Mouse (Mus musculus): ENCODE measurements at regions not wholly inside any gene's neighbourhood (a gene's known extent, or its start where the extent isn't known, plus 50 kb on each side); places are given as distances from the start of the nearest gene placed in this dataset.
"Not testable (repeated sequence)": the region's sequence is repeated elsewhere in the genome, so short reads cannot be mapped to it uniquely, and the experiment has no call there.

- ATAC-seq (replicated peaks; ENCODE audit: low FRiP score, low TSS enrichment, poor library complexity, severe bottlenecking) = no peak
Observed at GRCm38 (mm10) chr2:51788896-51789295, 146.1 kb downstream of the Rbm43 start.

GRCm38 (mm10) chr2:51793291-51793690 is 141.7 kb downstream of the Rbm43 start:
- not testable (repeated sequence) for ATAC-seq (replicated peaks; ENCODE audit: low FRiP score, low TSS enrichment, poor library complexity, severe bottlenecking)

GRCm38 (mm10) chr2:51799856-51800255 is 135.1 kb downstream of the Rbm43 start:
- ATAC-seq (replicated peaks; ENCODE audit: low FRiP score, low TSS enrichment, poor library complexity, severe bottlenecking) = no peak

- no peak for ATAC-seq (replicated peaks; ENCODE audit: low FRiP score, low TSS enrichment, poor library complexity, severe bottlenecking)
Observed at GRCm38 (mm10) chr2:51822976-51823375, 112.0 kb downstream of the Rbm43 start.

- peak; percentile 73; the same call in 1 of the 2 replicates for ATAC-seq (replicated peaks; ENCODE audit: low FRiP score, low TSS enrichment, poor library complexity, severe bottlenecking)
Observed at GRCm38 (mm10) chr2:51830286-51830944, 104.5 kb downstream of the Rbm43 start.

- no peak for ATAC-seq (replicated peaks; ENCODE audit: low FRiP score, low TSS enrichment, poor library complexity, severe bottlenecking)
Observed at GRCm38 (mm10) chr2:51830965-51831720, 103.8 kb downstream of the Rbm43 start.

GRCm38 (mm10) chr2:51837864-51838263 is 97.1 kb downstream of the Rbm43 start:
- no peak for ATAC-seq (replicated peaks; ENCODE audit: low FRiP score, low TSS enrichment, poor library complexity, severe bottlenecking)

- no peak for ATAC-seq (replicated peaks; ENCODE audit: low FRiP score, low TSS enrichment, poor library complexity, severe bottlenecking)
Observed at GRCm38 (mm10) chr2:51840808-51841207, 94.2 kb downstream of the Rbm43 start.

GRCm38 (mm10) chr2:51844831-51845230 is 90.1 kb downstream of the Rbm43 start:
- ATAC-seq (replicated peaks; ENCODE audit: low FRiP score, low TSS enrichment, poor library complexity, severe bottlenecking) = no peak

GRCm38 (mm10) chr2:51847556-51847955 is 87.4 kb downstream of the Rbm43 start:
- no peak for ATAC-seq (replicated peaks; ENCODE audit: low FRiP score, low TSS enrichment, poor library complexity, severe bottlenecking)

GRCm38 (mm10) chr2:51847964-51848363 is 87.0 kb downstream of the Rbm43 start:
- ATAC-seq (replicated peaks; ENCODE audit: low FRiP score, low TSS enrichment, poor library complexity, severe bottlenecking) = no peak

GRCm38 (mm10) chr2:51848491-51848890 is 86.5 kb downstream of the Rbm43 start:
- ATAC-seq (replicated peaks; ENCODE audit: low FRiP score, low TSS enrichment, poor library complexity, severe bottlenecking) = no peak

- no peak for ATAC-seq (replicated peaks; ENCODE audit: low FRiP score, low TSS enrichment, poor library complexity, severe bottlenecking)
Observed at GRCm38 (mm10) chr2:51850581-51850980, 84.4 kb downstream of the Rbm43 start.

GRCm38 (mm10) chr2:51851711-51852110 is 83.3 kb downstream of the Rbm43 start:
- no peak for ATAC-seq (replicated peaks; ENCODE audit: low FRiP score, low TSS enrichment, poor library complexity, severe bottlenecking)

GRCm38 (mm10) chr2:51857226-51857625 is 77.7 kb downstream of the Rbm43 start:
- no peak for ATAC-seq (replicated peaks; ENCODE audit: low FRiP score, low TSS enrichment, poor library complexity, severe bottlenecking)

GRCm38 (mm10) chr2:51866045-51866444 is 68.9 kb downstream of the Rbm43 start:
- no peak for ATAC-seq (replicated peaks; ENCODE audit: low FRiP score, low TSS enrichment, poor library complexity, severe bottlenecking)

GRCm38 (mm10) chr2:51868878-51869510 is 66.0 kb downstream of the Rbm43 start:
- no peak for ATAC-seq (replicated peaks; ENCODE audit: low FRiP score, low TSS enrichment, poor library complexity, severe bottlenecking)

GRCm38 (mm10) chr2:51871571-51871970 is 63.4 kb downstream of the Rbm43 start:
- ATAC-seq (replicated peaks; ENCODE audit: low FRiP score, low TSS enrichment, poor library complexity, severe bottlenecking) = no peak

Data from megakaryocyte-erythroid progenitor cell, adult 5-6 weeks (primary cell).